Mouse (Mus musculus): ENCODE data around the gene Slco4c1. TPM values are rescaled to one million over a fixed set of nuclear protein-coding genes. Genes with fewer than 3 reads are reported as not detected.

Gene Slco4c1
- polyA plus RNA-seq, 1 experiment from 2014 or later = 7.9 TPM

DNA sequence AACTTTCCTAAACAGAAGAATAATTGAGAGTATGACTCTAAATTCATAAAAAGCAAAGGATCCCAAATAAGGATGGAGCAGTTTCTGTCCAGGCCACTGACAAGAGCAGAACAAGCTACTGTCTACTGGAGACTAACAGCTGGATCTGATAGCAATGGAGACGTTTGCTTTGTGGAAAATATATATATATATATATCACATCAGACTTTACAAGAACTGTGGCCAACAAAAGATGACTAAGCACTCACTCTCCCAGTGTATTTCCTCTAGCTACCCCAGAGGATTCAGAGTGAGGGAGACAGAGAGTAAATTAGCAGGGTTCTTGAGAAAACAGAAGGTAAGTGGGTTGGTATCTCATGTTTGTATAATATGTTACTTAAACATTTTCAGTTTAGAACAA lies 105.4 kb downstream of the Slco4c1 start:
- 5% methylated on average over 1 of the region's 1 CpGs for WGBS
- Histone ChIP-seq H3K4me3 (no peak overlapping the region), H3K27ac (no peak overlapping the region), H3K36me3 (no peaks in the 10 kb centered on the region), H3K9ac (no peak overlapping the region), H3K9me3 (no peaks in the 10 kb centered on the region), H3K4me1 (0 out of 2 replicates have a peak, but pooled peaks cover 3% of the 10 kb centered on the region), H3K4me2 (no peak overlapping the region), H3K27me3 (no peaks in the 10 kb centered on the region)
- ATAC-seq (ENCODE audit: borderline replicate concordance, extremely low read depth, low FRiP score, low TSS enrichment) = no peak
